Mouse (Mus musculus) testis, postnatal 10 days (tissue): ENCODE data around the gene Opn3.

Experiments used
- DNase-seq: peaks from one replicate; pipeline ENCODE4 v3.0.0; 2021; ENCODE audit warnings: low spot score

The Opn3 gene

DNA sequence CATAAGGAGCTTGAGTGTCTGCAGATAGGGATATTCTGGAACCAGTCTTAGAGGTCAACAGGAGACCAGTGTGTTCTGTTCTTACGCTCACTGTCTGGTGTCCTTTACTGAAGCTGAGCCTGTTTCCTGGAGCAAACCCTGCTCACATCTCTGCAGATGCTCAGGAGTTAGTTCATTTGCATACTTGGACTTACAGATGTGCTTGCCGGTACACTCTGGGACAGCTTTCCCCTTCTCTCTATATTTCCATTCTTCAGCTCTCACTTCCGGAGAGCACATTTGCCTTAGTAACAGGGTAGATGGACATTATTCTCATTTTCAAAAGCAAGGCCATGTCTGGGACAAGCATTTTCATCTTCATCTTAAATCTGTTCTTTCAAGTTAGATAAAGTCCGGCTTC, 44.0 kb downstream of the Opn3 start:
- no peak for DNase-seq

DNA sequence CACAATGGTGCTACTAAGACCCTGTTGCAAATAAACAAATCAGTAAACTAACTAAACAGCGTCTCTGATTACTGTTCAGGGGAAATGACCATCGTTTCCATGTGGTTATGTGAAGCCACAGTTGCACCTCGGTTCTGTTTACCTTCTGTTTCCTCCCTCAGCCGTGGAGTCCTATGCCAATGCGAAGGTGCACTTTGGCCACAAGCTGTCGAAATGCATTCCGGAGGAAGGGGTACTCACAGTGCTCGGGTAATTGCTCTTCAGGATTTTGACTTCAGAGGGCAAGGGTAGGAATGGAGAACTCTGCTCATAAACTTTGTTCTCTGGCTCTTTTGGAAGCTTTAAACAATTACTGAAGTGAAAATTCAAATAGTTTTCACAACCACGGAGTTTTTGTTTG, 45.6 kb downstream of the Opn3 start:
- no peak for DNase-seq

DNA sequence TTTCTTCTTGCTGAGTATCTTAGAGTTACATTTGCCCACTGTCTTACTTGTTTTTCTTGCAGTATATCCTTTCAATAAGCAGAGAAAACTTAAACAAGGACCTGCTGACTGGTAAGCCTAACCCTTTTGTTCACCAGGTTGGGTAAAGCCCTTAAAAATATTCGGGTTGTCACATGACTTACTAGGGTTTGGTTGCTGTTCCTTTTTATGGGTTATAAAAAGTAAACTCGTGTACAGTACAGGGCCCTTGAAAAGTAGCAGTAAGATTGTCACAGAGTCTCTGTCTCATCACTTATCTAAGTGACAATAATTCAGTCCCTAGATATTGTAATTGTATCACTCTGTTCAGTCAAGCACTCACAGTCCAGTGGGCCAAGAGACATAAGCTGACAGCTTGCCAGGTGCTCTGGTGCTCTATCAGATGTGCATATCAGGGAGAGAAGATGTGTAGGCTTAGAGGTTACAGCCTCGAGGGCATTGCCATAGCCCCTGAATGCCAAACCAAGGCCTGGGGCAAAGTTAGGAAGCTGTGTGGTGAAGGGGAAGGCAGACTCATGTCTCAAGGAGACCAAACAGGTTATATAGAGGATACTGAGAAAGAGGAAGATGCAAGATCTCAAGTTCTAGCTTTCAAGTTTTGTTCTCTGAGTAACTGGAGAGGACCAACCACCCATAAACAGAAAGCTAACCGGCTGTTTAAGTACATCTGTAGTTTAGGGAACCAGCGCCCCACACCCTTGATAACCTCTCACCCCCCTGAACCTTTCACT, 48.9 kb downstream of the Opn3 start:
- DNase-seq: no peak

DNA sequence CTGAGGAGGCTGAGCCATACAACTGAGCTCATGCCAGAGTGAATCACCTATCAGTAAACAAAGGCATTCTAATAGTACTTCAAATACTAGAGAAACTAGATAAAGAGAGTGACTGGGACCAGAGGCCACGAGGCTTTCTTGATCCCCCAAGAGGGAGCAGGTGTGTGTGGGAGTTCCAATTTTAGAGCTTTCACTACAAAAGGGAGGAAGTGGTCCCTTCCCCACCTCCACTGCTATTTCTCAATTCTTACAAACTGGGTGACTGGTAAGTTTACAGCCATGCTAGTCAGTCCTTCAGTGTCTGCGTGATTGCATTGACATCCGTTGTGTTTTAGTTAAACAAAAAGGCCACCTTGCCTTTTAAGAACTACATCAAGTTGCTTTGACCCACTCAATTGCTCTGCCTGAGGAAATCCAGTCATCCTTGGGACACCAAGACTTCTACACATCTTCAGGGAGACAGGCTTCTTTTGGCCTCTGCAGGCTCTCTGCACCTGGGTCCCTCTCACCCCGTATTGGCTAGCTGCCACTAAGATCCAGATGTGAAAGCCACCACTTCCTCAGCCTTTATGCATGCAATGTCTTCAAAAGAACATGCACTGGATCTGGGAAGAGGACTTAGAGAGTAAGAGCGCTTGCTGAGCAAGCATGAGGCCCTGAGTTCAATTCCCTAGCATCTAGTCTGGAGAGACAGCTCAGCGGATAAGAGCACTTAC, 52.0 kb downstream of the Opn3 start:
- no peak for DNase-seq

DNA sequence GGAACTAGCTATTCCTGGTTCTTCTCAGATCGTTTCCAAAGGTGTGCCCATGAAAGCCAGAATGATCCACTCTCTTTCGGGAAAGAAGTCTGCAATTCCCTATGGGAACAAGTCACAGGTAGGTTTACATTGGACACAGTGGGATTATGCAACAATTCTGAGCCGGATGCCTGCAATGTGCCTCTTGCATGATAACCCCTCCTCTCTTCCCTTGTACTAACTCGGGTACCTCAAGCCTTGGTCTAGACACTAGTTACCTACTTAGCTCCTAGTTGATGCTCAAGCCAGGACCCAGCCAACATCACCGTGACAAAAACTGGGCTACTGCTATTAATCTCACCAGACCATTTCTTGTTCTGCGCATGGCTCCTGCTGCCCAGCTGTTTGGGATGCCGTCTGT, 53.5 kb downstream of the Opn3 start:
- DNase-seq: no peak

DNA sequence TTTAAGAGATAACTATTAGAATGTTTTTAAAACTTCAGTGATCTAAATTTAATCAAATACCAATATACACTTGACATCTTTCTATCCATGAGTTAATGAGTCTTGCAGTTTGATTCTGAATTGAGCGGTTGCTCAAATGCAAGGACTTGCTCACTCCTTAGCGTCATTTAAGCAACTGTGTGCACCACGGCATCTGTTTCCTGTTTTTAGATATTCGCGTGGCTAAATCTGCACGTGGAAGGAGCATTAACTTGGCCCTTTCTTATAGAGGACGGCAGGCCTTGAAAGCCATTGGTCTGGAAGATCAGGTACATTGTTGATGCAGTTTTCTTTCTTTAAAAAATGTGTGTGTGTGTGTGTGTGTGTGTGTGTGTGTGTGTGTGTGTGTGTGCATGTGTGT, 54.9 kb downstream of the Opn3 start:
- no peak for DNase-seq

DNA sequence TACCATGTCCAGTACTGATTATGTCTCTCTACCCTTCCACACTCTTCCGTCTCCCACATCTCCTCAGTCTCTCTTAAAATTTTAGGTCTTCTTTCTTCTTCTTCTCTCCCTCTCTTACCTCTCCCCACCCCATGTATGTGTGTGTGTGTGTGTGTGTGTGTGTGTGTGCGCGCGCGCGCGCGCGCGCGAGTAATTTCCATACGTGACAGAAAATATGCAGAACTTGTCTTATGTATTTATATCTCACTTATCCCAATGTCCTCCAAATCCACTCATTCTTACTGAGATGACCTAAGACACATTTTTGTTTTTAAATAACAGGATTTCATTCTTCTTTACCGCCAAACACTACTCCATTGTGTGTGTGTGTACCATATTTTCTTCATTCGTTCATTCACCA, 60.1 kb downstream of the Opn3 start:
- DNase-seq: no peak

DNA sequence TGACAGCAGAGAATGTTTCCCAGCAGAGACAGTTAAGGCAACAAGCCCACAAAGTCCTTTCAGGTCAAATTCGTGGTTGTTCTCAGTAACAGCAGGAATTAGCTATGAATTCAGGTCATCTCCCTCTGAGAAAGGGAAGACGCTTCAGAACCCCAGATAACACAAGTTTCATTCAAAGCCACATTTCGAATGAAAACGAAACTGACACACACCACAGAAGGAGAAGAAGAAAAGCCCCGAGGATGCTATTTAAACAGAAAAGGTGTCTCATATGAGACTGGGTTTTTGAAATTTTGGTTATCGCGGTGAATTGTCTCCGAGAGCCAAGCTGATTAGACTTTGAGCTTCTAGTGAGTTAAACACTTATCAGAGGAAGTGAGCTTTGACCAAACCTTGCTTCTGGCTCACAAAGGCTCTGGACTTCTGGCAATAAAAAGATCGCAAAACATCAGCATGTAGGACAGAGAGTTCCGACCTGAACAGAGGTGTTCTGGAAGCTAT, 60.8 kb downstream of the Opn3 start:
- DNase-seq: no peak

DNA sequence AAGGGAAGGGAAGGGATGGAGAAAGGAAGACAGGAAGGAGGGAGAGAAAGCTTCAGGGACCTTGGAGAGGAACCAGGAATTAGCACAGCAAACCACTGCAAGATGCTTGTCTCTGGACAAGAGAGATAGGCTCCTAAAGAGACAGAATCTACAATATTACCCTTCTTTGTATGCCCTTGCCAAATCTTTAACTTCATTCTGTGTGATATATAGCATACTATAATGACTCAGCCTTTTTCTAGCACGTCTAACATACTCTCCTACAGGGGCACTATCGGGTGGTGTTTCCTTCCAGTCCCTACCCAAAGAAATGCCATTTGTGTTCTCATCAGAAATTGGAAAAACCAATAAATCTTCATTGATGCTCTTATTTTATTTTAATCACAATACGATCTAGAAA, 61.5 kb downstream of the Opn3 start:
- no peak for DNase-seq

DNA sequence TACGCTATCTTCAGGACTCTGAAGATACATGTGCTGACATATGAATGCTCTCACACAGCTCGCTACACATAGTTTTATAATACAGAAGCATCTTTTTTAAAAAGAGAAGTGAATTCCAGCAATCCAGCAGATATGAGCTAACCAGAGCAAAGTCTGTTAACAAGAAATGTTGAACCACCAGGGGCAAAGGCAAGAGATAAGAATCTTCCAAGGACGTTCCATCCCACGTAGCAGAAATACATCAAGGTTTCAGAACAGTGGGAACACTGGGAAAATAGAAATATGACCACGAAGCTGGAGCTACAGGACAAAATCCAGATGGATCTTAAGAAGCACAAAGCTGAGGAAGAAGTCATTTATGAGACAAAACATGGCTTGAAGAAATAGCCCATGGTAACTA, 62.2 kb downstream of the Opn3 start:
- no peak for DNase-seq

DNA sequence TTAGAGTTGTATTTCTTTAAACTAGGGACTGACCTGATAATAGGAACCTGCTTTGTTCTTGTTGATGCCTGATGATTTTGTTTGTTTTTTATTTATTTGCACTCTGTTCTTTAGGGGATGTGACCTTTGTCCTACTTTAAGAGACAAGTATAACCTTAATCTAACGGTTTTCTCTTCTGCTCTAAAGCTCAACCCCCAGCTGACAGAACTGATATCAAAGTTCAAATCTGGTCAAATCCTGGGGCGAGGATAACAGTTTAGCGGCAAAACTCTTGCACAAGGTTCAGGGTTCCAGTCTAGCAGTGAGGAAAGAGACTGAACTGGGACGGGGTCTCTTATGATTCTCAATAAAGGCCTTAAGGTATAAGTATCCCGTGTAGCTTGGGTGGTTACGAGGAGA, 63.3 kb downstream of the Opn3 start:
- DNase-seq: no peak

DNA sequence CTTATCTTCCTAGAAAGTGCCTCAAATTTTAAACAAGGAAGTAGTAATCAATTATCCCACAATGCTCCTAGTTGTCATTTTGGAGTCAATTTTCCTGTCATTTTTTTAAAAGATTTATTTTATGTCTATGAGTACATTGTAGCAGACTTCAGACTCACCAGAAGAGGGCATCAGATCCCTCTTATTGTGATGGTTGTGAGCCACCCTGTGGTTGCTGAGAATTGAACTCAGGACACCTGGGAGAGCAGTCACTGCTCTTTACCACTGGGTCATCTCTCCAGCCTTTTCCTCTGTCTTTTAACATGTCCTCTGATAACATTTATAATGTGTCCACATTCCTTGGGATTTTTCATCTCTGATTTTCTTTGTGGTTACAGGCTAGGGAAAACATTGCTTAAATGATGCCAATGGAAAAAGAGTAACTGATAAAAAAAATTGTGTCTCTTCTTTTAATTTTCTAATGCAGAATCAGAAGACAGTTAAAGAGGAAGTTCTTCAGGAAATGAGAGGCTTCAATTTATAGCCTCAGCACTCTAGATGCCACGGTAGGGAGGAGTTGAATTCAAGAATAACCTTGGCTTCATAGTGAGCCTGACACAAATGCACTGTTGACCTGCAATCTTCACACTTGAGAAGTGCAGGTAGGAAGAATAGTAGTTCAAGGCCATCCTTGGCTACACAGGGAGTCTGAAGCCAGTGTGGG, 66.4 kb downstream of the Opn3 start:
- DNase-seq: no peak

DNA sequence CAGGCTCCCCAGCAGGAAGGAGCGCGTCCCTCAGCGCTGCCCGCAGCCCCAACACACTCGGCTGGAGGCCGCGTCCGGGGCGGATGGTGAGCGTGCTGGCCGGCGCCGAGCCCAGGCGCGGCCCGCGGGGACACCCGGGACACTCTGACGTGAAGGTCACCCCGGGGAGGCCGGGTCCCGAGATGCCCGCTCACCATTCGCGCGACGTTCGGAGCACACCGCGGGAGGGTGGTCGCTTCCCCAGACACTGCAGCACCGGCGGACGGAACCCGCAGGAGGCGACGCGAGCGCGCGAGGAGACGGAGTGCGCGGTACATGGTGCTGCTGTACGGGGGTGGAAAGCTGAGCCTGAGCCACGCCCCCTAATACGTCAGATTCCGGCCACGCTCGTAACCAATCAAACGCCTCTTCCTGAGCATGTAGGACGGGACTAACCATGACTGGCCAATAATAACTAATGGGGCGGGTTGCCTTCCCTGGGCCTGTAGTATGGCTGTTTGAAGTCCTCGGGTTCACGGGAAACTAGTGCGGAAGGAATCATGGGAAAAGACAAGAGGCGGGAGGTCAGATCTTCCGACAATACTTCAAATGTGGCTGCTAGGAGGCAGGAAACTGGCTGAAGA, 67.2 kb downstream of the Opn3 start, which contains the start of gene Fh1:
Fh1 (minus strand) TSS at position 379 of the 623 bp plus-strand sequence.
- peak; percentile 95 for DNase-seq

DNA sequence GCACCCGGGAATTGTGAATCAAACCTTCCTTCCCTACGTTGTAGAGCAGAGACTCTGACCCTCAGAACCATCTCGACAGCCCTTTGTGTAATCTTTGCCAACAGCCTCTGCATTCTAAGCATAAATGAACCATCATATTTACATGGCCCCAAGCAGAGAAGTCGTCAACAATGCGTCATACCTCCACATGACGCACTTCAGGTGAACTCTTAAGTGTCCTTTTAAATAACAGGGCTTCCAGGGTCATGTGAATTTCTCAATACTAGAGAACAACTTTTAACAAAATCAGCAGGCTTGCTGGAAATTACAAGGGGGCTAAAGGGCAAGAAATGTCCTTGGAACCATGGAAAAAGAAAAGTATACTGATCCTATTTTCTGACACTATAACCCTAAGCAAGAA, 68.9 kb downstream of the Opn3 start:
- no peak for DNase-seq

DNA sequence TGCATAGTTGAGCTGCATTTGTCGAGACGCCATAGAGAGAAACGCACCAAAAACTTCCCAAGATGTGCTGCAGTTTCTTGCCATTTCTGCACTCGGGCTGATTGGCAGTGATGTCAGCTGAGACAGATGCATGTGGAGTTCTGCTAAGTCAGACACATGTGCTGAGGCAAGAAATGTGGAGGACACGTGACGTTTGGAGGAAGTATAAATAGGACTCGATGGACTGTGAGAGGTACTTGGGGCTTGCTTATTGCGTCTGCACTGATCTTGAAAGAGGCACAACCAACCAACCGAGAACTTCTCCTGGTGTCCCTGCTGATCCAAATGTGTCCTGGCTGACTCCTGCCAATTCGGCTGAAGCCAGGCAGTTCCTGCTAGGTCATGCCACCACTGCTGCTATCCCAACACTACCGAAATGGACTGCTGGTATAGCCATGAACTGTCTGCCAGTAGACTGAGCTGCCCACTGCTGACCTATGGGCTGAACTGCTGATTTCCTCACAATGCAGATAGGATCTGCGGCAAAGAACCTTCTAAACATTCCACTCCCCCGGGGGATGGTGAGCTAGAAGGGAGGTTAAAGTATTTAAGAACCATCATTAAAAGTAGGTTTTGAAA, 72.7 kb downstream of the Opn3 start, which contains the start of gene Kmo:
Kmo (plus strand) TSS at position 568 of the 618 bp plus-strand sequence.
- no peak for DNase-seq

DNA sequence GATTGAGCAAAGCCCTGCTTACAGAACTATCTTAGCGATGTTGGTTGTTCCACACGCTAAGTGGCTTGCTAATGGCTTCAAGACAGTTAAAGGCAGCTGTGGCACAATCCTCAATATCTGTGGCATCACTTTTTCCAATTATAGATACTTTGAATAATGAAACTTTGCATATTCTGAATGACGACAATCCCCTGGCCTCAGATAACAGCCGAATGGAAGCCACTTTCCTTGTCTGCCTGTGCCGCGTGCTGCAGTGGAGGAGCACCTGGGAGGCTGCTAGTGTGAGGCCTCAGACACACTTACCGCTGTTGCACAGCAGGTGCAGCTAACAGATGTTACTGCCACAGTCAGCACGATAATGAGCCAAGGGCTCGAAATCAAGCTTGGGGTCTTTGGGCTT, 77.6 kb downstream of the Opn3 start:
- no peak for DNase-seq
